Mouse (Mus musculus) granulocyte monocyte progenitor cell, adult 5-6 weeks (primary cell): Measurements from ENCODE around the gene Lpin2. TPM values are rescaled to one million over a fixed set of nuclear protein-coding genes. Genes with fewer than 3 reads are reported as not detected.

Experiments
- ATAC-seq: replicated peaks from 2 replicates; pipeline ENCODE4 v1.8.0; 2016; ENCODE audit warnings: mild to moderate bottlenecking, moderate TSS enrichment, inconsistent platforms; ENCODE audit not compliant: poor library complexity, severe bottlenecking
- total RNA-seq, 2 experiments: library from RNA; stranded (forward) in 1 of 2; stranded (reverse) in 1 of 2; fragments of 200-712, 200-1000 nt in 1 of 2; fragments of >200 nt in 1 of 2; fragmentation: Nextera tagmentation in 1 of 2; gene quantifications; 2 replicates each; pipeline ENCODE4 v1.2.3; 2014 to 2017

Gene Lpin2
- total RNA-seq, 2 experiments from 2014 or later: 27.9 to 42.3 TPM

DNA sequence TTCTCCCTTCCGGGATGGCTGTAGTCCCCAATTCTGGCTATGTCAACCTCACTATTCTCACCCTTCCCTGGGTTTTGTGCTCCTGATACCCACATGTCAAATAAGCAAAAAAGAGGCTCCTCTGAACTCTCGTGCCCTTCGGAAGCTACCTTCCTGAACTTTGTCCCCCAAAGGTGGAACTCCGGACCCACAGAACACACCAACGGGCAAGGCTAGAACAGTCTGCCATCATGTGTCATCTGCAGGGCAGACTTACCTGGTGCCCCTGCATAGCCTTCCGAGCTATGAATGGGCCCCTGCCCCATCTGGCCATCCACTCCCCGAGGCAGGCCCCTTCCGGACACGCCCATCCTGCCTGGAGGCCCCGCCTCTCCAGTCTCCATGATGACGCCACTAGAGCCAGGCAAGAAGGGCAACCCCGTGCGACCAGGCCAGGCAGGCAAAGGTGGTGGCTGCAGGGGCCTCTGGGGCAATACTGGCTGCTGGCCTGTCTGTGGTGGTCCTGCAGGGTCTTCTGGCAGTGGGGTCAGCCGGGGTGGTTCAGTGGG lies 73.8 kb downstream of the Lpin2 start:
- no peak for ATAC-seq

DNA sequence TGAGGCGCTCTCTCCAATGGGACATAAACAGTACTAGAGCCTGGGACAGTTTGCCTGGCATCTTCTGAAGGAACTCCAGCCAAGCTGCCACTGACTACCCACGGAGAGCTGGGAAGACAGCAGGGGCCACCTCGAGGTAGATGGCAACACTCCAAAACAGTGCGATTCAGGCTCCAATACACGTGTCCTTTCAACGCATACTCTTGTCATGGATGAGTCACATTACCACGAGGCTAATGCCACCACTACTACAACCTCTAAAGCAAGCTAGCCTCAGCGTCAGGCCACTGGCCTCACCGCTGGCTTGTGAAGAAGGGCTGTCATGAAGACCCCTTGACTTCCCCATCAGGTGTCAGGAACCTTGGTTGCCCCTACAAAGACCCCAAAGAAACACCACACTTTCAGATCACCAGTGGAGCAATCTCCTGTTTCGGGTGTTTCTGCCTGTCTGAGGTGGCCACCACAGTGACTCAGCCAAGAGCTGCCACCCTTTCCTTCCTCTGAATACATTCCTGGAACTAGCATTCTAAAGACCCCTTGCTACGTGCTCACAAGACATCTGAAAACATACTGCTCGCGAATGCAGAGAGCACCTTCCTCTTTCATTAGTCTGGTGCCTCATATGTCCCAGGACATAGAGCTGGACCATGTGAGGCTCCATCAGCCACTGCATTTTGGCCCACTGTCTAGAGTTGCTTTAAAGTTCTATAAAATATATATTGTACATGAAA lies 74.6 kb downstream of the Lpin2 start:
- ATAC-seq: peak; percentile 70

DNA sequence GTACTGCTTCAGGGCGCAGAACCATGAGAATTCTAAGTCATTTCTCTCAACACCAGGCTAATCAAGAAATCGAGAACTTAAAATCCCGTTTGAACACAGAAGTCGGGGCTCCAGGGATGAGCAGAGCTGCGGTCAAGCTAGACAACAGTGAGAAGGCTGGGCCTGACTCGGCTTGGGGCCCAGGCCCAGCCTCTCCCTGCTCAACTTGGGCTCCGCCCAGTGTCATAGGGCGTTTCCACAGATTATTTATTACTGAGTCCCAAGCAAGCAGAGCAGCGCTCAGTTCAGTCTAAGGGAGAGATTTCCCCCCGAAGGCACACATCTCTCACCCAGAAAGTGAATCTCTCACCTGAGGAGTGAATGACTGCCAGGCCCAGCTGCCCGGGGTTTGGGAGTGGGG lies 77.4 kb downstream of the Lpin2 start:
- peak; percentile 23 for ATAC-seq

DNA sequence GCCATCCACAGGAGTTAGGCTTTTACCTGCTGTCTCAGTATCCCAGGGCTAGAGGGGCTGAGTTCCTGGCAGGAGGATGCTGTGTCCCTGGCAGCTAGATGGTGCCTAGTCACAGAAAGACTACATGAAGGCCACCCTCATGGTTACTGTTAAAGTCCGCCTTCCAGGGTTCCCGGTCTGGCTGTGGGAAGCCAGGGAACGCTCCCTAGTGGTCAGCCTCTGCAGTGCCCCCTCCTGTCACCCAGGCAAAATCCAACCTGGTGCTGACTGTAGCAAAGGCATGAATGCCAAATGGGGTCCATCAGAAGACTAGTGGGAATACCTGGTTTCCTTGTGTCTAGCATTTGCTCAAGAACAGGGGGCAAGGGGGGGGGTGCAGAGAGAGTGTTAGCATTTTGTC lies 78.3 kb downstream of the Lpin2 start:
- no peak for ATAC-seq

DNA sequence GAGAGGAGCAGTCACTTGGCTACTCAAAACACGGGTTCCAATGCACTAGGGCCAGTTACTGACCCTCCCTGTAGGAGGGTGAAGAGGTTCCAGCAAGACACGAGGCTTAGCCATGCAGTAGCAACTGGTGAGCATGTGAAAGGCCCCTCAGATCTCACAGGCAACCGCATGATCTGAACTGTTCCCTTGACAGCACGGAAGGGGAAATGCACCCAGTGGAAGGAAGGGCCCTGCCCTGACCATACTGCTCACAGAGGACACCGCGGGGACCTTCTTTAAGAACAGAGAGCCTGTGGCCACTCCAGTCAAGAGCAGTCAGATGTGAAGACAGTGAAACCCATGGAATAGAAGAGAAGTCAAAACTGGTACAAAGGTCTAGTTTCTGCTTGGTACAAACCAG lies 80.8 kb downstream of the Lpin2 start:
- ATAC-seq: peak; percentile 49

DNA sequence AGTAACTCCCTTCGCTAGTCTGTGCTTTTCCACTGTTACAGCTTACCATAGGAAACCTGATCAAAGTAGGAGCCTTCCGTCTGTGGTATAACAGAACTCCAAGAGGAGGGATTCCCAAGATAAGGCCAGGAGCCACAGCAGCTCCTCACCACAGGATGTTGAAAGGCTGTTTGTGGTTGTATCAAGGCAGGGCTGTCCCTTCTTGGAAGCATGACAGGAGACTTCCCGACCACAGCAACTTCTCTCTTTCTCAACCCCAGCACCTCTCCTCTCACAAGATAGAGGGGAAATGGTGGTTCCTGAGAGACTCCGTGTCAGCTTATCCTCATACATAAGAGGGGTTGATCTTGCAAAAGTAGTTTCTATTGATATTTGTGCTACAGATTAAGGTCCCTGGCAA lies 82.4 kb downstream of the Lpin2 start:
- ATAC-seq: peak; percentile 83

DNA sequence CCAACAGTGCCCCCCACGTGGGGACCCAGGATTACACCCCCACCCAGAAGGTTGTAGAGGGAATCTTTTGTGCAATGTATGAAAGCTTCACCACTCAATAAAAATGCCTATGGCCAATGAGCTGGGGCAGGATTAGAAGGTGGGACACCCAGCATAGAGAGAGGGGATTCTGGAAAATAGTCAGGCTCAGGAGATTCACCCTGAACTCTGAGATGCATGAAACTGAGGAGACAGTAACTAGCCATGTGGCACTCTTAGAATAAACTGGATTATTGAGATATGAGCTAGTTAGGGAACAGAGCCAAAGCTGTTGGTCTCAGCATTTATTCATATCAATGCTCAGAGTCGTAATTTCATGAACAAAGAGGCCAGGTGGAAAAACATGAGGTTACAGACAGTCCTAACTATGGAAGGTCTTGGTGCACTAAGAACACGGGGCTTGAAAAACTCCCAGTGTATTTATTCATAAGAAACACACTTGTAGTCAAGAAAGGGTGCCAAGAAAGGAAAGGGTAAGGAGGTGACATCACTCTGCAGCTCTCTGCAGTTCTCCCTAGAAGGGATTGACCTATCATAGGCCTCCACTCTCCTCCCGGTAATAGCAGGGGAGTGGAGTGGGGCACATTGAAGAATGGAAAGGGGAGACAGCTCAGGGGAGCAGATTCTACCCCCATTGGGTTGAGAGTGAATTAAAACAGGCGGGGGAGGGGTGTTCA lies 83.1 kb downstream of the Lpin2 start:
- ATAC-seq: no peak

DNA sequence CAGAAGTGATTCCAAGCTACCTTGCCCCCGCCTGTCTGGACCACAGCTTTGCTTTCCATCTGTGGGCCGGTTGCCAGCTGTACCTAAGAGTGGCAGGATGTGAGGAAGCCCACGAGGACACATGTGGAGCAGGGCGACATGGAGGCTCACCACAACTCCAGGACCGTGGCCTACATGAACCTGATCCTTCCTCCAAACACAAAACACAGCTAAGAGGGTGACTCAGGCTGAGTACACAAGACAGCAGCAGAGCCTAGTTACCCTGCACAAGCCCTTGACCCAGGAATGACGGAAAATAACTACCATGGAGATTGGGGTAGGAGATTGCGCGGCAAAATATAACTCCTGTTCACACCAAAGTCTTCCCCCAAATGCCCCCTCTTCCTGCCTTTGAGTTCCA lies 85.0 kb downstream of the Lpin2 start:
- peak; percentile 3; the same call in 1 of the 2 replicates for ATAC-seq

DNA sequence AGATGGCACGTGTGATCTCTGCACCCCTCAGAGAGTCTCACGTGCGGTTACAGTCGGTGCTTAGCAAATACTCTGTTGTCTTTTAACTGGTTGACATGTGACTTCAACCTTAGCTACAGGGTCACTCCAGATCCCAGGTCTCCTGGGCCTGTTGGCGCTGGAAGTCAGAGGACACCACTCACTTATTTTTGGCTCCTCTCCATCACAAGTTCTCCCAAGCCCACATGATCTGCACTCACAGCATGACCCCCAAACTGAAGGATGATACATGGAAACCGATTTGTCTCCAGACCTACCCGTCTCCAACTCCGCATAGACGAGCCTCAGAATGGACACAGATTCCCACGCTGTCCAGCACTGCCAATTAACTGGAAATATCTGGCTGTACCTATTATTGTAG lies 85.8 kb downstream of the Lpin2 start:
- ATAC-seq: no peak

DNA sequence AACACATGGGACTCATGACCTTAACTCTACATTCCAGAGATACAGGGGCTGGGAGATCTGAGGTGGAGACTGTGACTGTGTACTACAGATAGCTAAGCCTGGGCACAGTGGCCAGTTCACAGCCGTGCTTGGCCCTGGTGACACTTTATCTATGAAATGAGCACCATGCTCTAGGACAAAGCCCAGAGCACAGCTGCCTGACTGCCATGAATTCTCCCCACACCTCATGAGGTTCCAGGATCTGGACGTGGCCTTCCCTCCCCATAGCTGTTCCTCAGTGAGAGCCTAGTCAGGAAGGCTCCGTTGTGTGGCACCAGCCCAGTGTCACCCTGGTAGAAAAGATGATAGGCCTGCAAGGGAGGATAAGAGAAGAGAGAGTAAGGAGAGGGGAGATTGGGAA lies 86.2 kb downstream of the Lpin2 start:
- ATAC-seq: no peak

DNA sequence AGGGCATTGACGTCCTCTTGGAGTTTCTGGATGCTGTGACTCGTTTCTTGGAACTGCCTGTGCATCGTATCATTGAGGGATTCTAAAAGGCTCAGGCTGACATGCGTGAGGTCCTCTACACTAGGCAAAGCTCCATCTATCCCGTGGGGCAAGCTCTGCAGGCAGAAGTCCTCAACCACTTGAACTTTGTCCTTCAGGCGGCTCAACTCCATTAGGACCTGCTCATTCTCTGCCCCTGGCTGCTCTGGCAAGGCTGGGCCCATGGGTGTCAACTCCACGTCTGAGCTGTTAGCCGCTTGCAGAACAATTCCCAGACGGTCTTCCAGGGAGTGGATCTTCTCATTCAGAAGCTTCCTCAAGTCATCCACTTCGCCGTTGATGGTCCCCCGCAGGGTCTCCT lies 91.5 kb downstream of the Lpin2 start:
- ATAC-seq: no peak

DNA sequence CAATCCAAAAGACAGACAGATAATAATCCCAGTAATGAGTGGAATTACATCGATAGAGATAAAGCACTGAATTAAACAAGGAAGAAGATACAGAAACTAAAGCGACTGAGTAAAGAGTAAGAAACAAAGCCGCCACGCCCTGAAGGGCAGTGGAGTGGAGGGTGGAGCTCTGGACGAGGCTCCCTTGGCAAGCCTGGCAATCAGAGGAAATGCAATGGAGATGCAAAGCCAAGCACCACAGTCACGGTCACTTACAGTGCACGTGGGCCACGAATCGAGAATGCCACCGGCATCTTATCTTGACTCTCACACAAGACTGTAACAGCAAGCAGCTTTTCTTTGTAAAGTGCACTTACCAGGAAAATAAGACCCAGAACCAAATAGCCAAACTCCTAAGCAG lies 94.4 kb downstream of the Lpin2 start:
- no peak for ATAC-seq

DNA sequence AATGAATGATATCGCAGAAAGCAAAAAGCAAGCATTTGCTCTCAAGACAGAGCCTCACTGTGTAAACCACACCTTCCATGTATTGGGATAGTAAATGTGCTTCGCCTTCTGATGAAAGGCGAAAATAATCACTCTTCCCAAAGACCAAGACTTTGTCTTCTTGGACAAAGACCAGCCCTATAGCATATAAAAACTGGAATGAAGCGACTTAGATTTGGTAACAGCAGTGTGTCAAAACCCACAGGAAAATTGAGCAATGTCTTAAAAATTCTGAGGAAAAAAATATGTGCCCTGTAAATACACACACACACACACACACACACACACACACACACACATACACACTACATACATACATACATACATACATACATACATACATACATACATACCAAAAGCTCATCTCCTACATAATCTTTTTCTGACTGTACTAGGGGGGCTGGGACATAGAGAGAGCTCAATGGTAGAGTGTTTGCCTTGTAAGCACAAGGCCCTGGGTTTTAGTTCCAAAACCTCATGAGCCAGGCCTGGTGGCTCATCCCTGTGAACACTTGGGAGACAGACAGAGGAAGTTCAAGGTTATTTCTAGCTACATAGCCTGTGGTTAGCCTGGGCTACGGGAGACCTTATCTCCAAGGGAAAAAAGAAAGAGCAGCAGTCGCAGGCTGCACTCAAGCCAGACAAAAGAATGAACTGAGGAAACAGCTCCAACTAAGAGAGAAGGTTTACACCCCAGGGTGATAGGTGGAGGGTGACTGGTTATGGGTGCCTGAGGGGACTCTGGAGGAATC lies 95.5 kb downstream of the Lpin2 start:
- ATAC-seq: peak; percentile 58

DNA sequence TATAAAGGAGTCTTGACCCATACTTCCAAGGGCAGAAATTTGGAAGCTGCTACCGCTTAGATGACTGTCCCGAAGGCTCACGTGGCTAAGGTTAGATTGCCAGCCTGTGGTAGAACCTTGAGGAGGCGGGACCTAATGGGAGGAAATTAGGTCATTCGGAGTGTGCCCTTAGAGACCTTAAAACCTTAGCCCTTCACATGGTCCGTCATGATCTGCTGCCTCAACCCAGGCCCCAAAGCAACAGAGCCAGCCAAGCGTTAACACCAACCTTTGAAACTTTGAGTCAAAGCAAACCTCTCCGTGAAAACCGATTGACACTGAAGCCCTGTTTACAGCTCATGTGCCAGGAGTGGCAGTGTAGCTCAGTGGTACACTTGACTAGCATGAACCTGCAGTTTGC lies 100.4 kb downstream of the Lpin2 start:
- ATAC-seq: no peak

DNA sequence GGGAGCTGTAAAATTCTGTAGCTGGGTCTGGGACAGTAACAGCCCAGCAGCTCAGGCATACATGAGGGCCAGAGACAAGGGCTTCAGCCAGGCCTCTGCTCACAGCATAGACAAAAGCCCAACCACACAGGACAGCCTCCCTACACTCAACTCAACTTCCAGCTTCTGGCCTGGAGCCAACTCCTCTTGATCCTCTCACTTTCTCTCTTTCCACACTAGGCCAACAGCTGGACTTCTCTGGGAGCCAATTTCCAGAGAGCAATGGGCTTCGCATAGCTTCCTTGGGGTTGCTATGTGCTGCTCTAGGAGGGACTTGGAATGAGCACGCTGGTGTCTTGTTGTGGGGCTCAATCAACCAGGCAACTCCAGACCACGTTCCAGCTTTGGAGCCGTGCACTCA lies 100.9 kb downstream of the Lpin2 start:
- no peak for ATAC-seq

DNA sequence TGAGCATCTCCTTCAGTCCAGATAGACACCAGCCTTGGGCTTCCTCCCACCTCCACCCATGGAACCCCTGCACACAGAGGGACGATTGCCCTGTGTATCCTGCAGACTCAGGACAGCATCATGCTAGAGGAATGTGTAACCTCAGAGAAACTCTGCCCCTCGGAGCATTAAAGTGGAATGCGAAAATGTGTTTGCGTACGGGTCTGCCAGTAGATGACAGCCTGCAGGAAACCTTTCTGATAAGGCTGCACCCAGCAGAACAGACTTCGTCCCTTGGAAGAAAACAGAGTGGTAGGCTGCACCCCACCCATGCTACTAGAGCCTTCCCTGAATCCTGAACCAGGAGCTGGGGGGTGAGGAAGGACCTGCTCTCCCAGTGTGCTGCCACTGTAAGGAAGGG lies 102.5 kb downstream of the Lpin2 start:
- ATAC-seq: no peak

DNA sequence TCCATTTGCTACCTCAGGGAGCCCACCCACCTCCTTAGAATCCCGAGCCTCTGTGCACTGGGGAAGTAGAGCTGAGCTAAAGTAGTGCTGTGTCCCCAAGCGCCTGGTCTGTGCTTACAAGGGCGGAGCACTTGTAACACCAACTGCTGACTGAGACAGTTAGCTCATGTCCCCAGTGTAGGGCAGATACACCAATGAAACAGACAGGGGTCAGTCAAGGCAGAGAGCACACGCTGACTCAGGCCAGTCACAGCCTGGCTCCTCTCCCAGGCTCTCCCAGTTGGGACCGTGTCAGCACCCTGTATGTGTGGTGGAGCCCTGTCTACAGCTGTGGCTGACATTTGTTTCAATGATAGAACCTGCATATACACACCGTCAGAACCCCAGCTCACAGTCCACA lies 103.6 kb downstream of the Lpin2 start:
- peak; percentile 21 for ATAC-seq

DNA sequence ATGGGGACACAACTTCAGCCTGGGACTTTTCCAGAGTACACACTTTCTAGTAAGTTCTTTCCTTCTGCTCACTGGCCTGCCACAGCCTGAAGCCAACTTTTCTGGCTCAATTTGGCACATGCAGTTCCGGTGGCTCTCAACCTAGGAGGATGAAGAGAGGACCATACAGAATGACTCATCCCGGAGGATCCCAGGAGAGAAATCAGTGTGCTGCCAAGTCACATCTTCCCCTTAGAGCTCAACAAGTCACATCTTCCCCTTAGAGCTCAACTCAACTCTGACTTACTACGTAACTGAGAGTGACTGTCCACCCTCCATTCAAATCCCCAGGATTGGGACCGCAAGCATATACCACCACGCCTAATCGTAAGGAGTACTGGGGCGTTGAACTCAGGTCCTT lies 105.2 kb downstream of the Lpin2 start:
- ATAC-seq: no peak

DNA sequence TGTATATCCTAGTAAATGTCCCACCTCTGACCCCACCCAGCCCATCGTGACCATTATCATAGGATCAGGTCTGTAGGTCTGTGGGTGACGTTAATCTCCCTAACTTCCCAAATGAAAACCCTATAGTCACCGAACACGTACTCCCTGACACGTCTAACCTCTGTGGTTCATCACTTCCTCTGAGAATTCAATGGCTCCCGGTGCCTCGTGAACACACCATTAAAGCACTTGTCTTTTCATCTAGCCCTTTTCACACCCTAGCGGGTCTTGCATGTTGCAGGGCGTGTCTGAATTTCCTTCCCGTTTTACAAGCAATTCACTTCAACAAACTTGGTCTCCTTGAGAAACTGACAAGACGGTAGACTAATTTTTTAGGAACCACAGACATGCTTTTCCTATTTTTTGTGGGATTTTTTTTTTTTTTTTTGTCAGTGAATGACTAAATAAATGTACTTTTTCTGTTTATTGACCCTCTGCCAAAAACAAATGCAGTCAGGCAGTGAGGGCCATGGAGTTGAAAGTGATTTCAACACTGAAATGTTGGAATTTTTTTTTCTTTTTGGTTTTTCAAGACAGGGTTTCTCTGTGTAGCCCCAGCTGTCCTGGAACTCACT lies 105.9 kb downstream of the Lpin2 start:
- peak; percentile 93 for ATAC-seq

DNA sequence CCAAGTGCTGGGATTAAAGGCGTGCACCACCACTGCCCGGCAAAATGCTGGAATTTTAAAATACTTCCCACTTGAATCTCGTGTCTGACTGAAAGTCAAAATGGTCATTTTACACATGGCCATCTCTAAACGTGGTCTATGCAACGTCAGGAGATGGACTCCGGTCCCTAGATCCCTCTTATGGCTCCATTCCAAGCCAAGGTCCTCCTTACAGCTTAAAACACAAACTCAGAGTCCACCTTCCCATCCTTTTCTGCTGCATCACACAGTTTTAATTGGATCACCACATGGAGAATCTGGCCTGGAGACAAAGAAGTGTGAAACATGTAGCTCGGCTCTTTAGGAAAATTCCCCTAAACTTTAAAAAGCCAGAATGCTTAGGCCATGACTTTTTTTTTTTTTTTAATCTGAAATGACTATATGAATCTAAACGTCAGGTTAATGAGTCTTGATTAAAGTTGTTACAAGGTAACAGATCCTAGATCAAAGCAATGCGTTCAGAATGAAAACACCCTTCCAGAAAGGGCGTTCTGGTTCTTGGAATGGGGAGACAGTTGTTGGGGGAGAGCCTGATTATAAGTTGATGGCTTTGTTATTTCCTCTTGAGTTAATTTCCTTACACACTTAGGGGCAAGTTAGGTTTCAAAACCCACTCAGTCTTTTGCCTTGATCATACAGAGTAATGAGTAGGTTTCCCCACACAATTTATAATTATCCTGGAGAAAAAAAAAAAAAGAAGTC lies 106.6 kb downstream of the Lpin2 start:
- no peak for ATAC-seq
